Mouse (Mus musculus): Measurements from ENCODE around the gene Fbxo21.

DNA sequence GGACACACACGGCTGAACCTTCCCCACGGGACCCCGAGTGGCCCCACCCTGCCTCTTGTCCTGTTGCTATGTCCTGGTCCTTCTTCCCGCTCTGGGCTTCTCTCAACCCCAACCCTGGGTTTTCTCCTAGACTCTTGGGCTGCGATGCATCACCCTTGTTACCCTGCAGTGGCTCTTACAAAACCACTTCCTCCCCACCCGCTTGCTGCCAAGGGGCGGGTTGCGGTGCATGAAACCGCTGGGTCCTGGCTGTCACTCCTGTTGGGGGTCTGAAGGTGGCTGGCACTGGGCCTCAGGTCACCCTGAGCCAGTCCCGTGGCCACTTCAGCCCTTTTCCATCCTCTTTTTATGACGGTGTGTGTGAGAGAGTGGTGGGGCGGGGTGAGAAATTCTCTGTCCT, 22.6 kb upstream of the Fbxo21 start:
- TF ChIP-seq GATA1 (IDR thresholded peaks at IDR 0.05; ENCODE audit: low read length) = no peak
- no peak for TF ChIP-seq TAL1 (IDR thresholded peaks at IDR 0.05; ENCODE audit: low read length)
